Mouse (Mus musculus): ENCODE data around the gene Msl2.

The Msl2 gene

DNA sequence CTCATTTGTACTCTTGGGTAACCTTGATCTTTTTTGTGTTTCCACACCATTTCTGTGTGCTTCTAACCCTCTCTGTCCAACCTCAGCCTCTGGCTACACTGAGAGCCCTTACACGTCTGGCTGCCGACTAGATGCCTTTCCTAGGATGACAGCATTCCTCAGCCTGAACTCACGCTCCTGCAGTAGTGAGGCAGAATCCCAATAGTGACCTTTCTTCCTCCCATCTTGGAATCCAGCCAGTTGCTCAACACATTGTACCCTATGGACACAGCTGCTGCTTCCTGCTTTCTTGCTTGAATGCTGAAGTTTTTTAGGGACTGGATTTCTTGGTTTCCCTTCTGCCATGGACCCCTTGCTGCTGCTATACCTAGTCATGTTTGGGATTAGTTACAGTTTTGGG lies 36.1 kb downstream of the Msl2 start:
- in situ Hi-C loops (cut with MboI; ENCODE audit: unreplicated experiment in 2 of 2) = no loop called here

DNA sequence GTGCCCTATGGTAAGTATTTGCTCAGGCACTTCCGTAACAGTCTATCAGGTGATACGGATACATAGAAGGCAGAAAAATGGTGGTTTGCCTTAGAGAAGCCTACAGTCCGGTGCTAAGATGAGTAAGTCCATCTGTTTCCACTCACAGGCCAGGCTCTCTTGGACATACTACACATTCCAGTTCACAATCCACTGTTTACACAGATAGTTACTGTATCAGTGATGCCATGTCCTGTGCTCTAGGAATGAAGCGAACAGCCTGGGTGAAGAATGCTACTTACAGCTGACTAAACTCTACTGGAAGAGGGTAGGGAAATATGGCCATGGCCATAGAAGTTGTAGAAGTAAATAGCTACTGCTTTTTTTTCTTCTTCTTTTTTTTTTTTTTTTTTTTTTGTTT lies 39.4 kb downstream of the Msl2 start:
- in situ Hi-C loops (cut with MboI; ENCODE audit: unreplicated experiment in 2 of 2) = no loop called here

DNA sequence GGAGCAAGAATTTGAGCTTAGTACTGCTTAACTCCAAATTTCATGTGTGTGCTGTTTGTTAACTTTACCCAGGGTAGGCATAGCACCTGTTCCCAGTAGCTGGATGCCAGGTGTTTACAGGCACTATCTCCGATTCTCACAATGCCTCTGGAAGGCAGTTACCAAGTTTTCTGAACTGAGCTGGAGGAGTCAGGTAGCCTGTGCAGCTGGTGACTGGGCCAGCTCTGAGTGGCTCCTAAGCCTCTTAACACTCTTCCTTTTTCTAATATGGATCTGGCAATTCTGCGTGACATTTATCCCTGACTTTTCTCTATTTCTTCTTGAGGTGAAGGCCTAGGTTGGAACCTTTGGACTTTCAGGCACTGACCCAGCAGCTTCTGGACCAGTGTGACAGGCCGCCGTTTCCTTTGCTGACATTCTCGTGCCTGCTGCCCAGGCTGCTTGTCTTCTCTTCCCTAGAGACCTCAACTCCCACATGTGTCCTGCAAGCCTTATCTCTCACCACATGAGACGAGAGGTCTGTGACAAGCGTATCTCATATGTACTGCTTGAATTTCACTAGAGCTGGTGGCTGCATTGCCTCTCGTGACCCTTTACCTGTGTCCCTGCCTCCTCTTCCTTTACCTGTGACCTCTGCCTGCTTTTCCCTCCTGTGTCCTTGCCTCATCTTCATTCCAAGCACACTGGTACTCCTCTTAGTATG lies 40.4 kb downstream of the Msl2 start:
- in situ Hi-C loops (cut with MboI; ENCODE audit: unreplicated experiment in 2 of 2) = no loop called here

DNA sequence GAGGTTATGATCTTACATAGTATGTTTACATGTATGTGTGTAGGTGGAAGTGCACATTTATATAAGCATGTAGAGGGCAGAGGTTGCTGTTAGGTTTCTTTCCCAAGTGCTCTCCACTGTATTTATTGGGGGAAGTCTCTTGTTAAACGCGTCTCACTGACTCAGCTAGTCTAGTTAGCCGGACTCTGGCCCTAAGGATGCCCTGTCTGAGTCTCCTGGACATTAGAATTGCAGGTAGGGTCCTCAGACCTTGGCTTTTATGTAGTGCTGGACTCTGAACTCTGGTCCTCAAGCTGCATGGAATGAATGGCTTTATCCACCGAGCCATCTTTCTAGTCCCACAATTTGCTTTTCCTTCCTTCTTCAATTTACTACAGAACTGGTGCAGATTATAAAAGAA lies 69.7 kb downstream of the Msl2 start:
- in situ Hi-C loops (cut with MboI; ENCODE audit: unreplicated experiment in 2 of 2) = no loop called here

DNA sequence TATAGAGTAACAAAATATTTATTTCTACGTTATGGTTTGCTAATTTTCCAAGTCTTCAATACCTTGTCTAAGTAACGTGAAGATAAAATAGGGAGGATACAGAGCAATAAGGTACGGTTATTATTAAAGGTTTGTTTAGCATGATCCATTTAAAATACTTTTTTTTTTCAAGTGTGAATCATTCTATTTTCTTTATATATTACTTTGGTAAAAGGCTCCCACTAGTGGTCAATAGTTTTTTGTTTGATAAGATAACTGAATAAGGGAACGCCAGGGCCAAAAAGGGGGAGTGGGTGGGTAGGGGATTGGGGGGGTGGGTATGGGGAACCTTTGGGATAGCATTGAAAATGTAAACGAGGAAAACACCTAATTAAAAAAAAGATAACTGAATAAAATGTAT lies 79.0 kb downstream of the Msl2 start:
- in situ Hi-C loops (cut with MboI; ENCODE audit: unreplicated experiment in 2 of 2) = loop anchor here (5.0 to 10.0 kb wide), 4 partner anchors 241 to 1308 kb away; no protein-coding TSS in a partner anchor
